Mouse (Mus musculus): ENCODE measurements around the gene Mrps36.

DNA sequence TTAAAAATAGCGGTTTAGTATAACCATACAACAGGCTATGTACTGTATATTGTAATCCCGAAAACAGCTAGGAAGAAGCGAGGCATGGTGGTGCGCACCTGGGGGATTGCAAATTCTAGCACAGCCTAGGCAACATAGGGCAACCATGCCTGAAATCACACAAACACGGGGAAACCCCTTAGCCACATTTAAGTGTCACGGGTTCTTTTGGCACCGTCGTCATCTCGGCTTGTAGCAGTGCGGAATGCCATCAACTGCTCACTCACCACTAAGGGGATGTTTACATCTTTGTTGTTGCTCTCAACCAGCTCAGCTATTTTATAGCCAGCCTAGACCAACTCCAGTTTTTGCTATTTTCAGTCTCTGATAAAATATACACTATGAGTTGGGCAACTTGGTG, 45.6 kb downstream of the Mrps36 start:
- TF ChIP-seq CTCF (IDR thresholded peaks at IDR 0.05; ENCODE audit: borderline replicate concordance, control insufficient read depth, extremely low read depth, insufficient read depth, low read length, poor library complexity): no peak
- no peak for TF ChIP-seq POLR2A (IDR thresholded peaks at IDR 0.05; ENCODE audit: control insufficient read depth, extremely low read depth, insufficient read depth, low read length, poor library complexity)
